Mouse (Mus musculus): ENCODE results near the gene Olfr556. TPM values are rescaled to one million over a fixed set of nuclear protein-coding genes. Genes with fewer than 3 reads are reported as not detected.

Olfr556 gene
- polyA plus RNA-seq, 1 experiment from 2014 or later = not detected

Other genes with a start within 250 kb of the Olfr556 start
- 274 and 290 TPM in 2 replicates for gene Rrm1, start 223.2 kb upstream of the Olfr556 start, polyA plus RNA-seq (2014; fragmentation: Nextera tagmentation; extraction: Ambion mirVana)
- 1.0 and 1.5 TPM in 2 replicates for gene Olfr543, start 183.2 kb upstream of the Olfr556 start, polyA plus RNA-seq (2014; fragmentation: Nextera tagmentation; extraction: Ambion mirVana)
- gene Olfr544, start 176.6 kb upstream of the Olfr556 start, polyA plus RNA-seq (2014; fragmentation: Nextera tagmentation; extraction: Ambion mirVana) = 0.11 and 0.40 TPM in 2 replicates
- 0.09 and 0.12 TPM in 2 replicates for gene Olfr545, start 165.3 kb upstream of the Olfr556 start, polyA plus RNA-seq (2014; fragmentation: Nextera tagmentation; extraction: Ambion mirVana)
- not detected in 2 replicates for gene Olfr547, start 130.2 kb upstream of the Olfr556 start, polyA plus RNA-seq (2014; fragmentation: Nextera tagmentation; extraction: Ambion mirVana)
- gene Olfr548-ps1, start 124.0 kb upstream of the Olfr556 start, polyA plus RNA-seq (2014; fragmentation: Nextera tagmentation; extraction: Ambion mirVana) = not detected in 2 replicates
- gene Olfr549, start 115.0 kb upstream of the Olfr556 start, polyA plus RNA-seq (2014; fragmentation: Nextera tagmentation; extraction: Ambion mirVana) = not detected in 2 replicates
- 0.16 and 0.25 TPM in 2 replicates for gene Trim21, start 99.4 kb upstream of the Olfr556 start, polyA plus RNA-seq (2014; fragmentation: Nextera tagmentation; extraction: Ambion mirVana)
- not detected in 2 replicates for gene Olfr550, start 93.5 kb upstream of the Olfr556 start, polyA plus RNA-seq (2014; fragmentation: Nextera tagmentation; extraction: Ambion mirVana)
- not detected in 2 replicates for gene Olfr551, start 73.0 kb upstream of the Olfr556 start, polyA plus RNA-seq (2014; fragmentation: Nextera tagmentation; extraction: Ambion mirVana)
- not detected in 2 replicates for gene Olfr552, start 67.1 kb upstream of the Olfr556 start, polyA plus RNA-seq (2014; fragmentation: Nextera tagmentation; extraction: Ambion mirVana)
- not detected in 2 replicates for gene Olfr553, start 46.7 kb upstream of the Olfr556 start, polyA plus RNA-seq (2014; fragmentation: Nextera tagmentation; extraction: Ambion mirVana)
- gene Olfr554, start 26.5 kb upstream of the Olfr556 start, polyA plus RNA-seq (2014; fragmentation: Nextera tagmentation; extraction: Ambion mirVana) = not detected in 2 replicates
- not detected in 2 replicates for gene Olfr555, start 6.1 kb upstream of the Olfr556 start, polyA plus RNA-seq (2014; fragmentation: Nextera tagmentation; extraction: Ambion mirVana)
- gene Trim68, start 22.4 kb downstream of the Olfr556 start, polyA plus RNA-seq (2014; fragmentation: Nextera tagmentation; extraction: Ambion mirVana) = 11.0 and 12.0 TPM in 2 replicates
- gene Olfr557, start 31.0 kb downstream of the Olfr556 start, polyA plus RNA-seq (2014; fragmentation: Nextera tagmentation; extraction: Ambion mirVana) = not detected in 2 replicates
- gene Olfr558, start 37.3 kb downstream of the Olfr556 start, polyA plus RNA-seq (2014; fragmentation: Nextera tagmentation; extraction: Ambion mirVana) = not detected in 2 replicates
- not detected in 2 replicates for gene Olfr33, start 54.2 kb downstream of the Olfr556 start, polyA plus RNA-seq (2014; fragmentation: Nextera tagmentation; extraction: Ambion mirVana)
- not detected in 2 replicates for gene Olfr559, start 62.6 kb downstream of the Olfr556 start, polyA plus RNA-seq (2014; fragmentation: Nextera tagmentation; extraction: Ambion mirVana)
- not detected in 2 replicates for gene Olfr560, start 94.5 kb downstream of the Olfr556 start, polyA plus RNA-seq (2014; fragmentation: Nextera tagmentation; extraction: Ambion mirVana)
- not detected in 2 replicates for gene Olfr78, start 94.6 kb downstream of the Olfr556 start, polyA plus RNA-seq (2014; fragmentation: Nextera tagmentation; extraction: Ambion mirVana)
- not detected in 2 replicates for gene Olfr561, start 106.3 kb downstream of the Olfr556 start, polyA plus RNA-seq (2014; fragmentation: Nextera tagmentation; extraction: Ambion mirVana)
- gene Olfr564, start 138.6 kb downstream of the Olfr556 start, polyA plus RNA-seq (2014; fragmentation: Nextera tagmentation; extraction: Ambion mirVana) = not detected in 2 replicates
- gene Olfr566, start 193.9 kb downstream of the Olfr556 start, polyA plus RNA-seq (2014; fragmentation: Nextera tagmentation; extraction: Ambion mirVana) = not detected in 2 replicates
- not detected in 2 replicates for gene Olfr568, start 212.2 kb downstream of the Olfr556 start, polyA plus RNA-seq (2014; fragmentation: Nextera tagmentation; extraction: Ambion mirVana)
- not detected in 2 replicates for gene Olfr569, start 226.0 kb downstream of the Olfr556 start, polyA plus RNA-seq (2014; fragmentation: Nextera tagmentation; extraction: Ambion mirVana)
- not detected in 2 replicates for gene Olfr570, start 229.7 kb downstream of the Olfr556 start, polyA plus RNA-seq (2014; fragmentation: Nextera tagmentation; extraction: Ambion mirVana)